Comparison of ENCODE assay signal across 9 mouse cellular contexts in genomic region chr1:74771845-74771930, GRCm38 (mm10). TPM values are rescaled to one million over a fixed set of nuclear protein-coding genes. Genes with fewer than 3 reads are reported as not detected.
A peak's percentile ranks its signal among the peaks of the same experiment; 100 is the strongest.
DNase-seq lines count a peak whose midpoint lies in the region; ATAC-seq and TF ChIP-seq lines count a peak whose summit lies in the region.
"Had no signal": no experiment of that assay in that cellular context is flagged by ENCODE, and none has a peak within 500 bp of the region (broad histone marks: within the 10 kb centered on the region; RNA-seq: fewer than 3 reads in every experiment).

TSS of gene Wnt6 (plus strand) at chr1:74771892.

- peaks cover 2% of the 10 kb centered on the region; the same call in 1 of the 2 replicates for H3K4me1 ChIP-seq in embryonic fibroblast, embryonic 13.5 days (ENCODE audit: control insufficient read depth, insufficient read depth, low read length)
- peaks cover 52% of the 10 kb centered on the region for H3K4me1 ChIP-seq in limb, embryonic 10.5 days
- peaks cover 11% of the 10 kb centered on the region; the same call in 1 of the 2 replicates for H3K4me1 ChIP-seq in neural tube, embryonic 14.5 days (ENCODE audit: control insufficient read depth, insufficient read depth, low read length)

- H3K9ac ChIP-seq in neural tube, embryonic 14.5 days (replicated peaks; ENCODE audit: low read depth, low read length) = peak within 1 kb of the TSS; percentile 50; the same call in 1 of the 2 replicates

- 0% methylated on average over 7 of the region's 8 CpGs for WGBS in limb, embryonic 10.5 days
- no CpG with 5 or more reads among the region's 8 CpGs for WGBS in neural tube, embryonic 14.5 days

- no peak for DNase-seq in left cerebral cortex, adult 2 months (ENCODE audit: extremely low spot score in 1 of 2, low spot score in 2 of 2)
- DNase-seq in left cerebral cortex, postnatal 10 days (ENCODE audit: extremely low spot score in 1 of 2, low spot score in 2 of 2) = no peak
- no peak for DNase-seq in limb, embryonic 10.5 days (ENCODE audit: low spot score)
- DNase-seq in adrenal gland, postnatal 10 days = no peak
- no peak for DNase-seq in layer of hippocampus, adult 9-10 months (ENCODE audit: low spot score)
- no peak for DNase-seq in retina, embryonic 14.5 days (ENCODE audit: low spot score)
- DNase-seq: left cerebral cortex, postnatal 4 days had no signal

- intact Hi-C loops in left cerebral cortex, adult 2 months (cut with DNase I) = no loop called here
- intact Hi-C loops in left cerebral cortex, postnatal 10 days (cut with DNase I) = no loop called here

- H3K36me3 ChIP-seq in limb, embryonic 10.5 days = no peaks in the 10 kb centered on the region
- H3K36me3 ChIP-seq in neural tube, embryonic 14.5 days (ENCODE audit: control insufficient read depth, insufficient read depth, low read length) = no peaks in the 10 kb centered on the region

- TF ChIP-seq CTCF in left cerebral cortex, adult 2 months (IDR thresholded peaks at IDR 0.05) = no peak
- no peak for TF ChIP-seq CTCF in embryonic fibroblast, embryonic 13.5 days (IDR thresholded peaks at IDR 0.05; ENCODE audit: borderline replicate concordance, insufficient read depth, low read length)

- no peak for ATAC-seq in neural tube, embryonic 14.5 days (ENCODE audit: low read depth)

- TF ChIP-seq POLR2A in embryonic fibroblast, embryonic 13.5 days (IDR thresholded peaks at IDR 0.05; ENCODE audit: low read depth, low read length) = no peak

- H3K27ac ChIP-seq in left cerebral cortex, adult 2 months = no peak within 1 kb of the TSS
- H3K27ac ChIP-seq in embryonic fibroblast, embryonic 13.5 days (ENCODE audit: insufficient read depth, low read length) = no peak within 1 kb of the TSS
- peak within 1 kb of the TSS; percentile 26 for H3K27ac ChIP-seq in limb, embryonic 10.5 days
- H3K27ac ChIP-seq in neural tube, embryonic 14.5 days (ENCODE audit: low read depth, low read length) = no peak within 1 kb of the TSS

- H3K4me2 ChIP-seq in neural tube, embryonic 14.5 days (ENCODE audit: low read depth, low read length) = peak within 1 kb of the TSS; percentile 76

- peaks cover 99% of the 10 kb centered on the region for H3K27me3 ChIP-seq in limb, embryonic 10.5 days (ENCODE audit: low read depth, poor library complexity, severe bottlenecking)
- H3K27me3 ChIP-seq in neural tube, embryonic 14.5 days (ENCODE audit: control insufficient read depth, insufficient read depth, low read length) = peaks cover 47% of the 10 kb centered on the region

- H3K4me3 ChIP-seq in left cerebral cortex, adult 2 months = peak within 1 kb of the TSS; percentile 38
- H3K4me3 ChIP-seq in embryonic fibroblast, embryonic 13.5 days (ENCODE audit: insufficient read depth, low read length) = peak within 1 kb of the TSS; percentile 7; the same call in 1 of the 2 replicates
- peak within 1 kb of the TSS; percentile 59 for H3K4me3 ChIP-seq in limb, embryonic 10.5 days
- peak within 1 kb of the TSS; percentile 36 for H3K4me3 ChIP-seq in neural tube, embryonic 14.5 days (ENCODE audit: low read depth, low read length)

- no peaks in the 10 kb centered on the region for H3K9me3 ChIP-seq in limb, embryonic 10.5 days (replicated peaks)
- H3K9me3 ChIP-seq in neural tube, embryonic 14.5 days (ENCODE audit: control insufficient read depth, low read length) = no peaks in the 10 kb centered on the region

RNA-seq across cellular contexts. Expression of gene Wnt6, which starts in this region (rescaled TPM):
- total RNA-seq in left cerebral cortex, adult 2 months (2021) = 1 to 10 TPM; 2.1 to 4.7 TPM
- total RNA-seq in left cerebral cortex, postnatal 10 days (2021) = 1 to 10 TPM; 1.2 to 1.7 TPM
- polyA plus RNA-seq in embryonic fibroblast, embryonic 13.5 days (2011; ENCODE audit: insufficient read length, low read depth, missing spikeins) = not detected in 2 replicates
- polyA plus RNA-seq in limb, embryonic 10.5 days (2016; fragmentation: Nextera tagmentation; extraction: Ambion mirVana) = 30.1 and 34.2 TPM in 2 replicates
- polyA plus RNA-seq in neural tube, embryonic 14.5 days (2014; fragmentation: Nextera tagmentation; extraction: Ambion mirVana) = 8.4 TPM in 1 of 2 replicates, not detected in the other
- 1 to 10 TPM; 2.6 to 4.2 TPM for total RNA-seq in adrenal gland, postnatal 10 days (2021)

Comparison
In these comparisons a context has a peak if more than half of its experiments do, and no peak if none do; other contexts are left out.
1. H3K4me3 ChIP-seq: peak in every context shown above with its lines; median percentile 59 in limb, embryonic 10.5 days; 38 in left cerebral cortex, adult 2 months; 36 in neural tube, embryonic 14.5 days; 7 in embryonic fibroblast, embryonic 13.5 days.